Comparison of ENCODE assay signal across 7 mouse cellular contexts in the genomic region with DNA sequence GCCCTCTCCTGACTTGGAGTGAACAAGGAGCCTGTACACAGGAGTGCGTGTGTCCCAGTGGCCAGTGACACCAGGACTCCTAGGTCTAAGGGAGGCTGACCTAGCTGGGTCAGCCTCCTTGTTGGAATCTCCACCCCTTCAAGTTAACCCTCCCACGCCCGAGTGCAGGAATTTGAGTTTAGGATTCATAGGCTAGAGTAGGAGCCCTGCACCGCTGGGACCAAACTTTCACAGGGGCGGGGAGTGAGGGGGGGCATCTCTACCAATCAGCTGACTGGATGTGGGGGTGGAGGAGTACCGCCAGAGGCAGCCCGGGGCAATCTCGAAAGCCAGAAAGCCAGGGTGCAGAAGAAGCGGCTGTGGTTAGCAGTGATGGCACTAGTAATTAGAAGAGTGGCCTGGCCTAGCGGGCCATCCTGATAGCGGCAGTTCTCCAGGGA. TPM values are rescaled to one million over a fixed set of nuclear protein-coding genes. Genes with fewer than 3 reads are reported as not detected.
DNase-seq lines count a peak whose midpoint lies in the region; ATAC-seq and TF ChIP-seq lines count a peak whose summit lies in the region.

Irs3 (minus strand) TSS at position 63 of the 440 bp plus-strand sequence.

- DNase-seq in Muller cell, postnatal 12 days (ENCODE audit: inconsistent ontology term): peak; percentile 42
- DNase-seq in heart, postnatal 10 days: peak; percentile 42 to 48
- DNase-seq in limb, embryonic 11.5 days (ENCODE audit: low spot score): no peak
- DNase-seq in urinary bladder, postnatal 25 days (ENCODE audit: low spot score): no peak
- no peak for DNase-seq in spleen, adult 18-20 months

- H3K27me3 ChIP-seq in limb, embryonic 11.5 days (ENCODE audit: control insufficient read depth, insufficient read depth, low read length): peaks cover 10% of the 10 kb centered on the region
- peaks cover 35% of the 10 kb centered on the region for H3K27me3 ChIP-seq in midbrain, embryonic 15.5 days (replicated peaks)

- peak within 1 kb of the TSS; percentile 27; the same call in 1 of the 2 replicates for H3K9ac ChIP-seq in limb, embryonic 11.5 days (ENCODE audit: low read length)
- H3K9ac ChIP-seq in midbrain, embryonic 15.5 days: no peak within 1 kb of the TSS

- H3K36me3 ChIP-seq in limb, embryonic 11.5 days (ENCODE audit: control insufficient read depth, insufficient read depth, low read length): peaks cover 2% of the 10 kb centered on the region
- H3K36me3 ChIP-seq in midbrain, embryonic 15.5 days (replicated peaks): peaks cover 7% of the 10 kb centered on the region; the same call in 1 of the 2 replicates

- intact Hi-C loops in heart, postnatal 10 days (cut with DNase I): loop anchor here (10.0 kb wide), 1 partner anchor 261 kb away; no protein-coding TSS in a partner anchor

- H3K4me3 ChIP-seq in cortical plate, adult 2 months (ENCODE audit: insufficient read depth, low read length): peak within 1 kb of the TSS; percentile 12; the same call in 1 of the 2 replicates
- peak within 1 kb of the TSS; percentile 32 for H3K4me3 ChIP-seq in limb, embryonic 11.5 days (ENCODE audit: low read depth, low read length)
- H3K4me3 ChIP-seq in midbrain, embryonic 15.5 days: peak within 1 kb of the TSS; percentile 19

- no peaks in the 10 kb centered on the region for H3K9me3 ChIP-seq in limb, embryonic 11.5 days (ENCODE audit: control insufficient read depth, low read length)
- H3K9me3 ChIP-seq in midbrain, embryonic 15.5 days: no peaks in the 10 kb centered on the region

- no peak for TF ChIP-seq CTCF in cortical plate, adult 2 months (IDR thresholded peaks at IDR 0.05; ENCODE audit: extremely low read depth, insufficient read depth, low read length)

- ATAC-seq in limb, embryonic 11.5 days (ENCODE audit: insufficient number of reproducible peaks, low FRiP score, low TSS enrichment, low read depth): no peak
- no peak for ATAC-seq in midbrain, embryonic 15.5 days (replicated peaks)

- TF ChIP-seq POLR2A in cortical plate, adult 2 months (IDR thresholded peaks at IDR 0.05; ENCODE audit: extremely low read depth, insufficient read depth, low read length): no peak

- 7% methylated on average over 11 of the region's 11 CpGs for WGBS in limb, embryonic 11.5 days
- WGBS in midbrain, embryonic 15.5 days: 23% methylated on average over 11 of the region's 11 CpGs

- H3K4me2 ChIP-seq in limb, embryonic 11.5 days (ENCODE audit: low read depth, severe bottlenecking): peak within 1 kb of the TSS; percentile 51
- peak within 1 kb of the TSS; percentile 37 for H3K4me2 ChIP-seq in midbrain, embryonic 15.5 days

- H3K27ac ChIP-seq in cortical plate, adult 2 months (ENCODE audit: insufficient read depth, low read length): no peak within 1 kb of the TSS
- H3K27ac ChIP-seq in limb, embryonic 11.5 days (replicated peaks; ENCODE audit: low read depth, low read length): no peak within 1 kb of the TSS
- no peak within 1 kb of the TSS for H3K27ac ChIP-seq in midbrain, embryonic 15.5 days

- H3K4me1 ChIP-seq in cortical plate, adult 2 months (ENCODE audit: control insufficient read depth, insufficient read depth, low read length): peaks cover 3% of the 10 kb centered on the region; the same call in 1 of the 2 replicates
- H3K4me1 ChIP-seq in limb, embryonic 11.5 days (ENCODE audit: control insufficient read depth, insufficient read depth, low read length): peaks cover 39% of the 10 kb centered on the region
- H3K4me1 ChIP-seq in midbrain, embryonic 15.5 days: peaks cover 25% of the 10 kb centered on the region

RNA-seq across cellular contexts. Expression of gene Irs3, which starts in this region (rescaled TPM):
- polyA plus RNA-seq in cortical plate, adult 2 months (2012; rRNA removed): 0.09 and 0.25 TPM in 2 replicates
- total RNA-seq in heart, postnatal 10 days (2021): under 1 TPM; 0.24 to 0.35 TPM
- 0.31 and 0.47 TPM in 2 replicates for polyA plus RNA-seq in limb, embryonic 11.5 days (2014; fragmentation: Nextera tagmentation; extraction: Ambion mirVana)
- 0.09 and 0.17 TPM in 2 replicates for polyA plus RNA-seq in midbrain, embryonic 15.5 days (2015; fragmentation: Nextera tagmentation; extraction: Ambion mirVana)

Comparison
In these comparisons a context has a peak if more than half of its experiments do, and no peak if none do; other contexts are left out.
1. Peak in DNase-seq in heart, postnatal 10 days; RNA of the gene not detected or under 1 TPM.